Mouse (Mus musculus) MEL (cell line): ENCODE measurements around the gene Fcgr3.

Experiments used
- CTCF ChIP-seq, 3 experiments: IDR thresholded peaks in 2 of 3; conservative IDR thresholded peaks in 1 of 3; 2 replicates each; pipeline ENCODE4 v1.5.1; 2011 to 2012; ENCODE audit warnings: low read length in 3 of 3, low read depth in 2 of 3, mild to moderate bottlenecking in 2 of 3, improper control_type of control experiment in 1 of 3, inconsistent platforms in 1 of 3, mixed read lengths in 1 of 3, moderate library complexity in 1 of 3; ENCODE audit not compliant: control insufficient read depth in 1 of 3, insufficient read depth in 1 of 3, poor library complexity in 1 of 3, severe bottlenecking in 1 of 3
- ELF1 ChIP-seq: IDR thresholded peaks from 2 replicates; pipeline ENCODE4 v1.6.1; 2014; ENCODE audit warnings: low read depth, mild to moderate bottlenecking, inconsistent platforms, low read length, improper control_type of control experiment, moderate library complexity
- KAT2A ChIP-seq: conservative IDR thresholded peaks from 2 replicates; pipeline ENCODE4 v1.6.1; 2012; ENCODE audit warnings: low read depth, low read length, improper control_type of control experiment, inconsistent platforms
- MAX ChIP-seq: IDR thresholded peaks from 2 replicates; pipeline ENCODE4 v1.6.1; 2011; ENCODE audit warnings: low read length, improper control_type of control experiment
- POLR2A ChIP-seq, 2 experiments: IDR thresholded peaks; 2 replicates each; pipeline ENCODE4 v1.6.1; 2011 to 2012; ENCODE audit warnings: low read length in 2 of 2, mild to moderate bottlenecking in 2 of 2, control low read depth in 1 of 2, improper control_type of control experiment in 1 of 2, low read depth in 1 of 2, moderate library complexity in 1 of 2; ENCODE audit not compliant: control insufficient read depth in 1 of 2, insufficient read depth in 1 of 2, poor library complexity in 1 of 2
- SMC3 ChIP-seq: IDR thresholded peaks from 2 replicates; pipeline ENCODE4 v1.6.1; 2011; ENCODE audit warnings: low read depth, low read length, improper control_type of control experiment
- TAL1 ChIP-seq: IDR thresholded peaks from 2 replicates; pipeline ENCODE4 v1.6.1; 2012; ENCODE audit warnings: mild to moderate bottlenecking, inconsistent platforms, low read length, moderate library complexity, mixed read lengths

DNA sequence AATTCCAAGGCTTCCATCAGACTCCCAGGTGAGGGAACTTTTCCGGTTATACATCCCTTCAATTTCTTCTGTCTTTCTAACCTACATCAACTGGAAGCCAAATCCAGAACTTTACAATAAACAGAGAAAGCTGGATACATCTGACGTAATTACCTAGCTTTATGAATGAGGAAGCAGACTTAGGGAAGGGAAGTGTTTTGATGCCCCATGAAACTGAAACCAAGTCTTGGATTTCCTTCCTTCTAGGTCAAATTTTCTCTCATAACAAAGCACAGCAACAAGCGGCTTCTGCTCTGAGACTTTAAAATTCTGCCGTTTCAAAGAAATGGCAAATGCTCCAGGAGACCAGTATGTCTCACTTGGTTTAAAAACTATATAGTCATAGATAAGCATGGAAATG lies 58.4 kb downstream of the Fcgr3 start:
- TF ChIP-seq ELF1 (no peak), SMC3 (no peak), POLR2A (IDR thresholded peaks at IDR 0.05; ENCODE audit: control insufficient read depth in 1 of 2, insufficient read depth in 1 of 2, low read depth in 1 of 2, low read length in 2 of 2, poor library complexity in 1 of 2) (no peak), MAX (no peak), CTCF (IDR thresholded peaks at IDR 0.05 in 2 of 3, conservative IDR thresholded peaks at IDR 0.05 in 1 of 3; ENCODE audit: control insufficient read depth in 1 of 3, insufficient read depth in 1 of 3, low read depth in 2 of 3, low read length in 3 of 3, poor library complexity in 1 of 3, severe bottlenecking in 1 of 3) (no peak), TAL1 (no peak), KAT2A (no peak)
